Mouse (Mus musculus): Measurements from ENCODE around the gene Gpatch2.

- TF ChIP-seq CTCF (IDR thresholded peaks at IDR 0.05; ENCODE audit: borderline replicate concordance, extremely low read depth, insufficient read depth, insufficient read length), result no peak
- TF ChIP-seq POLR2A (IDR thresholded peaks at IDR 0.05; ENCODE audit: borderline replicate concordance, extremely low read depth, insufficient read depth, insufficient read length, poor library complexity, severe bottlenecking), result no peak
Observed at GRCm38 (mm10) chr1:187314516-187314915, 99.2 kb downstream of the Gpatch2 start.

All from brain, embryonic 14.5 days (tissue).